Mouse (Mus musculus) lung, adult 2 months (tissue): ENCODE measurements around the gene Olfr149.

Source experiments
- CTCF ChIP-seq: fragments of 200-500 bp; IDR thresholded peaks from 2 replicates; pipeline ENCODE4 v1.5.1; 2011; ENCODE audit warnings: mild to moderate bottlenecking, low read length, control low read depth; ENCODE audit not compliant: insufficient read depth
- POLR2A ChIP-seq: fragments of 200-500 bp; IDR thresholded peaks from 2 replicates; pipeline ENCODE4 v1.6.1; 2011; ENCODE audit warnings: low read depth, mild to moderate bottlenecking, control low read depth, low read length, borderline replicate concordance; ENCODE audit errors: extremely low read depth

DNA sequence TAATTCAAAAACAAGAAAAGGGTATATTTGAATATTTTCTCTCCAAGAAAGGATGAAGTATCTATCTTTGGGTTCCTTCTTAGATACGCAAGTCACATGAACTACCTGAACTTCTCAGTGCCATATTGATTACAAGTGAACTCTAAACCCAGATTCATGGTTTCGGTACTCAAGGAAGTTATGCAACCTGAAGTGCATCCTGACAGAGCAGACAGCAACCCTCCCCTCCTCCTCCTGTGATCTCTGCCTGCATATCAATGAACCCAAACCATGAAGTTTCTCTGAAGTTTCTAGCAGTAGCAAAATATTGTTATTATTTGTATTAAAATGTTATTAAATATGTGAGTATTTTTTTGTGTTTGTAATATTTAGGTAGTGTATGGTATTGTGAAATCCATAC lies 28.4 kb downstream of the Olfr149 start:
- no peak for TF ChIP-seq POLR2A
- TF ChIP-seq CTCF, result no peak
